Mouse (Mus musculus) kidney, adult 8-10 months (tissue): ENCODE results near the gene Cyp4a12a.
"Not testable (repeated sequence)": the region's sequence is repeated elsewhere in the genome, so short reads cannot be mapped to it uniquely, and the experiment has no call there.

Source experiments
- DNase-seq, 2 experiments: peaks; one replicate each; pipeline ENCODE4 v3.0.0; 2022

The Cyp4a12a gene

DNA sequence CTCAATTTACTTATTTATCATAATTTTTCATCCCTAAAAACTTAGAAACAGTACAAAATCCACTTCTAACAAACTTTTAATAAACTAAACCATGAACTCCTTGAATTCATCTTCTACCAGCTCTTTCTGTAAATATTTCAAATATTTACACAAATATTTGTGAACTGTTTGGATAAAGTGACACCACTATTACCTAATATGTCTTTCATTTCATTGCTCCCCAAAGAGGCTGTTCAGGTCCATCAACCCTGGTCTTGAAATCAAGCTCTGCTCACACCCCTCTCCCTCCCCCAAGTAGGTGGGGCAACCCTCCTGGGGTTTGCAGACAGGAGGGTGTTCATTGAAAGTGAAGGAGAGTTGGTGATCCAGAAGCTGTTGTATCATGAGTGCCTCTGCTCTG, at the start of gene Cyp4a12a:
TSS of gene Cyp4a12a (plus strand) at position 301 of the 400 bp plus-strand sequence.
- not testable (repeated sequence) for DNase-seq

DNA sequence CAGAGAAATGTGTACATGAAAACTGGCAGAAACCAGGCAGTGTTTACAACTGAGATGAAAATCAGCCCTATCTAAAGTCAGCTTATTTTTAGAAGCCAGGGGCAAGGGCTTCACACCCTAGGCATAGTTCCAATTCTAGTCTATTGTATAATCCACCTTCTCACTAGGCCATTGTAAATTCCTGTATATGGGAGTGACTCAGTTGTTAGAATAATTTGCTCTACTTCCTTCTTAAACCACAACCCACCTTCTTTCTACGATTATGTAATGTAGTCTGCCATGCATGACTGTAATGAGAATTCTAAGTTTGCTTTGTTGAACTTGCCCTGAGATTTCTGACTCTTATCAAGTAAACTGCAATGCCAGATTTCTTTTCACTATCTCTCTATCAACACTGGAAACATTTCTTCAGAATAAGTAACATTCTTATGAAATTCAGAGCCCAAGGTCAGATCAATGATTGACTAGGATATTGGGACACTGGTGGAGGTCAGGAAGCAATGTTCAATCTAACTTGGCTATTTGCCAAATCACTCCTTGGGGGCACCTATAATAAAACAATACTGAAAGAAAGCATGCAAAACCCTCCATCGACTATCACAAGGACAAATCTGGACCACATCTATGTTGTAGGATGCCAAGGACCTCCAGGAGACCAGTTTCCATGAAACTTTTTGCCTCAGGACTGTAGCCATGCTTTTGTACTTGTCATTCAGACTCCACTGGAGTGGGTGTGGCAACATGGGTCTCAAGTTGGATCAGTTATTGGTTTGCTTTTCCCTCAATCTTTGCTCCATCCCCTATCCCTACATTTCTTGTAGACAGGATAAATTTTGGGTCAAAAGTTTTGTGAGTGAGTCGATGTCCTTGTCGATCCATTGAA, 33.9 kb upstream of the Cyp4a12a start:
- peak; percentile 9 to 38 for DNase-seq

DNA sequence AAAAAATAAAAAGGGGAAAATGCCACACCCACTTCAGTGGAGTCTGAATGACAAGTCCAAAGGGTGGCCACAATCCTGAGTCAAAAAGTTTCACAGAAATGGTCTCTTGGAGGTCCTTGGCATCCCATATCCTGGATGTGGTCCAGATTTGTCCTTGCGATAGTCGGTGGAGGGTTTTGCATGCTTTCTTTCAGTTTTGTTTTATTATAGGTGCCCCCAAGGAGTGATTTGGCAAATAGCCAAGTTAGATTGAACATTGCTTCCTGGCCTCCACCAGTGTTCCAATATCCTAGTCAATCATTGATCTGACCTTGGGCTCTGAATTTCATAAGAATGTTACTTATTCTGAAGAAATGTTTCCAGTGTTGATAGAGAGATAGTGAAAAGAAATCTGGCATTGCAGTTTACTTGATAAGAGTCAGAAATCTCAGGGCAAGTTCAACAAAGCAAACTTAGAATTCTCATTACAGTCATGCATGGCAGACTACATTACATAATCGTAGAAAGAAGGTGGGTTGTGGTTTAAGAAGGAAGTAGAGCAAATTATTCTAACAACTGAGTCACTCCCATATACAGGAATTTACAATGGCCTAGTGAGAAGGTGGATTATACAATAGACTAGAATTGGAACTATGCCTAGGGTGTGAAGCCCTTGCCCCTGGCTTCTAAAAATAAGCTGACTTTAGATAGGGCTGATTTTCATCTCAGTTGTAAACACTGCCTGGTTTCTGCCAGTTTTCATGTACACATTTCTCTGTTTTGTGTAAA, 20.4 kb upstream of the Cyp4a12a start:
- peak; percentile 34 to 37 for DNase-seq

DNA sequence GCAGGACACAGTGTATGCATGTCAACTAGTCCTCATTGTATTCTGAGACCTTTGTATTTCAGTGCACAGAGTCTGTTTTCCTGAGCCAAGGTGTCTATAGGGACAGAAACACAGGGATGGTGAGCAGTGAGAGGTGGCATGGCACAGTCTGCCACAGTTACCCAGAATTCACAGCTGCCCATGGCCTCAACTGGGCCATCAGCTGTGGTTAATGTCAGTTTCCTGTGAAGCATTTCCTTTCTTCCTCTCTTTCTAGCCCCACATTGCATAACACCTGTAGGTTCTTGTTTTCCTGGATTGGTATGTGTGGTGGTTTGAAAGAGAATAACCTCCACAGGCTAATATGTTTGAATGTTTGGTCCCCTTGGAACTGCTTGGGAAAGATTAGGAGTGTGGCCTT, 18.5 kb upstream of the Cyp4a12a start:
- no peak for DNase-seq

DNA sequence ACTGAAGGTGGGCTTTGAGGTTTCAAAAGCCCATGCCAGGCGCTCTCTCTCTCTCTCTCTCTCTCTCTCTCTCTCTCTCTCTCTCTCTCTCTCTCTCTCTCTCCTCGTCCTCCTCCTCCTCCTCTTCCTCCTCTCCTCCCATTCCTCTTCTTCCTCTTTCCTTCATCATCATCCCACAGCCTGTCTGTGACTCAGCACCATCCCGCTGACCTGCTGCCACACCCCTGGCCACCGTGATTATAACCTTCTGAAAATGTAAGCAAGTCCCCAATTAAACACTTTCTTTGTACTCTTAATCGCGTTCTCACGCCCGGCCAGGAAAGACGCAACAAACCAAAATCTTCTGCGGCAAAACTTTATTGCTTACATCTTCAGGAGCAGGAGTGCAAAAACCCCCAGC, 18.1 kb upstream of the Cyp4a12a start:
- not testable (repeated sequence) for DNase-seq

DNA sequence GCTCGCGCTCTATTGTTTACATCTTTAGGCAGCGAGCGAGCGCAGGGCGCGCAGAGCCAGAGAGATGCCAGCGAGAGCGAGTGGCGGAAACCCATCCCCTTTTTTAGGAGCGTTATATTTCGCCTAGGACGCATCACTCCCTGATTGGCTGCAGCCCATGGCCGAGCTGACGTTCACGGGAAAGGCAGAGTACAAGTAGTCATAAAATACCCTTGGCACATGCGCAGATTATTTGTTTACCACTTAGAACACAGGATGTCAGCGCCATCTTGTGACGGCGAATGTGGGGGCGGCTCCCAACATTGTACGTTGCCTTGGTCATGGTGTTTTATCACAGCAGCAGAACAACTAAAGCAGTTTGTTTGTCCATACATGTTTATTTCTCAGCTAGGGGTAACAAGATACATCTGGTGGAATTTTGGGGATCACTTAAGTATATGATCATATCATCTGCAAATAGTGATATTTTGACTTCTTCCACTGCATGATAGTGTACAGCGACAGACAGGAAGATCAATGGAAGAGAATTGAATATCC, 17.5 kb upstream of the Cyp4a12a start:
- DNase-seq: not testable (repeated sequence)

DNA sequence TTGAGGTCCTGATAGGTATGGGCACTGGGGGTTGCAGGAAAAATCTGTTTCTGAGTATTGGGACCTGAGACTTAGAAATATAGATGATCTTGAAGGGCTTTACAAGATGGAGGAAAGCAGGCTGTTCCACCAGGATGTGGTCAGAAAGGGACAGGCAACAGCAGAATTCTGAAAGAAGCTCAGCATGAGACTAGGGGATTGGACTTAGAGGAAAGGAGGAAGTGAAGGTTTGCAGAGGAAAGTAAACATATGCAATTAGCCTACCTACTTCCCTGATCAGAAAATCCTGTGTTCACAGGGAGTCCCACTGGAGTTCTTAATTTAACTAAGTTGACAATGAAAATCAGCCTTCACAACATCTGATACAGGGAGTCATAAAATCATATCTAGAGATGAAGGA, 26.9 kb downstream of the Cyp4a12a start:
- not testable (repeated sequence) for DNase-seq

DNA sequence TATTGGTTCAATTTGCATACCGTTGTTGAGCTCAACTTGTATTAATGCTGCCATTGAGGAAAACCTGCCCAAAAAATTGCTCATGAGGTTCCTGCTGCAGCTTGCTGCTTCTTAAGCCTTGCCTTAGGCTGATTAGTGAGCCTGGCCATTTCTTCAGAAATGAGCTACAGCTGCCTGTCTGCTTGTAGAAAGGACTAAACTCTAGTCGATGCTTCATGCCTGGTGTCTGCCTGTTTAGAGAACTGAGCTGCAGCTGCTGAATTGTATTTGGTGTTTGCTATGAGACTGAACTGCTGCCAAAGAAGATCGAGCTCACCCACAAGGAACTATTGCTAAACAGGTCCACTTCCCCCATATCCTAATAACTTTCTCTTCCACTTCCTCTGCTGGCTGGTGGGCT, 66.8 kb downstream of the Cyp4a12a start:
- not testable (repeated sequence) for DNase-seq

DNA sequence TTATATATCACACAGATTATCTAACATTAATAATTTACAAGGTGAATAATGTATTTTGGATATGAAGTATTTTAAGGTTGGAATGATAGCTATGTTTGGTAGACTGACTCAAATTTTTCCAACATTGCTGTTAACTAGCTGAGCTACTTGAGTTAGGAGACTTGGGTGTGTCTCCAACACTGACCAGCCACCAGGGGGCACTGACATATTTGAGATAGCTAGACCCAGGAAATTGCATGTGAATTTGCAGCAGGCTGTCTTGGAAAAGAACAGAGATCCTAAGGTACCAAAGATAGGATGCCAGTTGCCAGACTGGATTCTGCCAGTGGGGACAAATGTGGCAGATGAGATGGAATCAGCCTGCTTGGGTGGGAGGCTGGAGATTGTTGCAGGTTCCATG, 69.2 kb downstream of the Cyp4a12a start:
- peak; percentile 8 to 28 for DNase-seq
